ENCODE assay signal across 8 mouse cellular contexts in genomic region chr2:25224766-25225752, GRCm38 (mm10). TPM values are rescaled to one million over a fixed set of nuclear protein-coding genes. Genes with fewer than 3 reads are reported as not detected.
DNase-seq lines count a peak whose midpoint lies in the region; ATAC-seq and TF ChIP-seq lines count a peak whose summit lies in the region.

No protein-coding gene starts in this region.

- peak overlapping the region; percentile 47 for H3K4me2 ChIP-seq in forebrain, embryonic 13.5 days
- H3K4me2 ChIP-seq in heart, postnatal 0 days (ENCODE audit: low read depth, low read length) = peak overlapping the region; percentile 61
- H3K4me2 ChIP-seq in liver, embryonic 14.5 days (ENCODE audit: low read depth) = peak overlapping the region; percentile 77
- peak overlapping the region; percentile 60 for H3K4me2 ChIP-seq in stomach, embryonic 16.5 days (ENCODE audit: low read depth, low read length)

- TF ChIP-seq CTCF in heart, postnatal 0 days (IDR thresholded peaks at IDR 0.05; ENCODE audit: low read depth) = no peak
- no peak; the same call in 1 of the 2 replicates for TF ChIP-seq CTCF in liver, embryonic 14.5 days (IDR thresholded peaks at IDR 0.05; ENCODE audit: low read depth)

- TF ChIP-seq EP300 in heart, postnatal 0 days (IDR thresholded peaks at IDR 0.05; ENCODE audit: low read depth) = peak; percentile 11; the same call in 1 of the 2 replicates
- no peak; the same call in 1 of the 2 replicates for TF ChIP-seq EP300 in liver, embryonic 14.5 days (IDR thresholded peaks at IDR 0.05; ENCODE audit: low read depth)

- H3K4me3 ChIP-seq in forebrain, embryonic 13.5 days = peak overlapping the region; percentile 52
- peak overlapping the region; percentile 78 for H3K4me3 ChIP-seq in heart, postnatal 0 days (ENCODE audit: low read depth, low read length)
- peak overlapping the region; percentile 86 to 96 for H3K4me3 ChIP-seq in liver, embryonic 14.5 days (ENCODE audit: insufficient read depth in 1 of 2, low read depth in 2 of 2, low read length in 2 of 2)
- H3K4me3 ChIP-seq in stomach, embryonic 16.5 days (replicated peaks; ENCODE audit: low read length) = peak overlapping the region; percentile 63

- 2% methylated on average over 39 of the region's 41 CpGs for whole genome bisulfite sequencing in forebrain, embryonic 13.5 days
- 2% methylated on average over 41 of the region's 41 CpGs for WGBS in heart, postnatal 0 days
- 2% methylated on average over 41 of the region's 41 CpGs for WGBS in liver, embryonic 14.5 days (ENCODE audit: insufficient replicate concordance)
- 2% methylated on average over 41 of the region's 41 CpGs for WGBS in stomach, embryonic 16.5 days

- peaks cover 13% of the 10 kb centered on the region for H3K36me3 ChIP-seq in forebrain, embryonic 13.5 days (ENCODE audit: poor library complexity, severe bottlenecking)
- peaks cover 11% of the 10 kb centered on the region for H3K36me3 ChIP-seq in heart, postnatal 0 days (replicated peaks; ENCODE audit: control insufficient read depth, insufficient read depth, low read length)
- peaks cover 24% of the 10 kb centered on the region for H3K36me3 ChIP-seq in liver, embryonic 14.5 days (replicated peaks; ENCODE audit: control insufficient read depth, insufficient read depth, low read depth)
- 0 out of 2 replicates have a peak, but pooled peaks cover 5% of the 10 kb centered on the region for H3K36me3 ChIP-seq in stomach, embryonic 16.5 days (ENCODE audit: control insufficient read depth, insufficient read depth, low read length)

- peak overlapping the region; percentile 98 for H3K27ac ChIP-seq in forebrain, embryonic 13.5 days
- H3K27ac ChIP-seq in heart, postnatal 0 days (ENCODE audit: low read depth) = peak overlapping the region; percentile 95
- H3K27ac ChIP-seq in liver, embryonic 14.5 days = peak overlapping the region; percentile 91
- peak overlapping the region; percentile 99 for H3K27ac ChIP-seq in stomach, embryonic 16.5 days (ENCODE audit: low read length)

- H3K27me3 ChIP-seq in forebrain, embryonic 13.5 days = 0 out of 2 replicates have a peak, but pooled peaks cover 7% of the 10 kb centered on the region
- no peaks in the 10 kb centered on the region for H3K27me3 ChIP-seq in heart, postnatal 0 days (ENCODE audit: control insufficient read depth, insufficient read depth, low read length)
- no peaks in the 10 kb centered on the region for H3K27me3 ChIP-seq in liver, embryonic 14.5 days (ENCODE audit: control insufficient read depth, insufficient read depth, low read length)
- no peaks in the 10 kb centered on the region for H3K27me3 ChIP-seq in stomach, embryonic 16.5 days (ENCODE audit: control insufficient read depth, insufficient read depth, low read length)

- peak overlapping the region; percentile 70 for H3K9ac ChIP-seq in forebrain, embryonic 13.5 days
- peak overlapping the region; percentile 63 for H3K9ac ChIP-seq in heart, postnatal 0 days (replicated peaks; ENCODE audit: low read depth, low read length)
- peak overlapping the region; percentile 84 for H3K9ac ChIP-seq in liver, embryonic 14.5 days (replicated peaks)
- peak overlapping the region; percentile 75 for H3K9ac ChIP-seq in stomach, embryonic 16.5 days (ENCODE audit: low read length)

- H3K4me1 ChIP-seq in forebrain, embryonic 13.5 days = peaks cover 32% of the 10 kb centered on the region
- peaks cover 22% of the 10 kb centered on the region for H3K4me1 ChIP-seq in heart, postnatal 0 days (ENCODE audit: control insufficient read depth, insufficient read depth)
- peaks cover 5 to 13% of the 10 kb centered on the region in 2 experiments for H3K4me1 ChIP-seq in liver, embryonic 14.5 days (replicated peaks; ENCODE audit: control insufficient read depth in 2 of 2, insufficient read depth in 2 of 2, low read length in 1 of 2)
- H3K4me1 ChIP-seq in stomach, embryonic 16.5 days (ENCODE audit: control insufficient read depth, insufficient read depth, low read length) = peaks cover 22% of the 10 kb centered on the region

- ATAC-seq in forebrain, embryonic 13.5 days = peak; percentile 98
- peak; percentile 90 for ATAC-seq in heart, postnatal 0 days (ENCODE audit: insufficient read depth, low read depth)
- peak; percentile 87 for ATAC-seq in liver, embryonic 14.5 days (ENCODE audit: insufficient read depth)
- ATAC-seq in stomach, embryonic 16.5 days (ENCODE audit: insufficient read depth, low FRiP score) = peak; percentile 95

- DNase-seq in ES-CJ7 (ENCODE audit: low read depth, low spot score) = peak; percentile 100
- DNase-seq in cerebellum, adult 11 months = peak; percentile 99
- peak; percentile 100 for DNase-seq in heart, postnatal 0 days (ENCODE audit: low spot score)
- peak; percentile 96 to 100 for DNase-seq in kidney, postnatal 36 days
- DNase-seq in liver, embryonic 14.5 days (ENCODE audit: low read depth in 3 of 3, low spot score in 3 of 3) = peak; percentile 99 to 100 (median 99)
- DNase-seq in neural tube, embryonic 10.5 days (ENCODE audit: extremely low spot score, low spot score) = peak; percentile 96

- H3K9me3 ChIP-seq in forebrain, embryonic 13.5 days (replicated peaks) = no peaks in the 10 kb centered on the region
- H3K9me3 ChIP-seq in heart, postnatal 0 days (replicated peaks; ENCODE audit: control insufficient read depth, low read length) = no peaks in the 10 kb centered on the region
- H3K9me3 ChIP-seq in liver, embryonic 14.5 days (ENCODE audit: control insufficient read depth, low read length) = no peaks in the 10 kb centered on the region
- no peaks in the 10 kb centered on the region for H3K9me3 ChIP-seq in stomach, embryonic 16.5 days (replicated peaks; ENCODE audit: control insufficient read depth, low read length)

RNA-seq across cellular contexts. Expression of gene Tubb4b, which starts 0.6 kb away (rescaled TPM):
- polyA plus RNA-seq in forebrain, embryonic 13.5 days (2015; fragmentation: Nextera tagmentation; extraction: Ambion mirVana) = 448 and 518 TPM in 2 replicates
- 665 and 888 TPM in 2 replicates for total RNA-seq in heart, postnatal 0 days (2014; rRNA removed; ENCODE audit: low replicate concordance)
- polyA plus RNA-seq in heart, postnatal 0 days (2015; fragmentation: Nextera tagmentation; extraction: Ambion mirVana) = 217 and 244 TPM in 2 replicates
- polyA plus RNA-seq in liver, embryonic 14.5 days (2012; rRNA removed) = 571 and 676 TPM in 2 replicates
- polyA plus RNA-seq in liver, embryonic 14.5 days (2014; fragmentation: Nextera tagmentation; extraction: Ambion mirVana) = 561 and 604 TPM in 2 replicates
- 631 and 720 TPM in 2 replicates for polyA plus RNA-seq in stomach, embryonic 16.5 days (2015; fragmentation: Nextera tagmentation; extraction: Ambion mirVana)

RNA-seq across cellular contexts. Expression of gene Fam166a, which starts 6.5 kb away (rescaled TPM):
- polyA plus RNA-seq in forebrain, embryonic 13.5 days (2015; fragmentation: Nextera tagmentation; extraction: Ambion mirVana) = 0.21 TPM in 1 of 2 replicates, not detected in the other
- not detected in 2 replicates for total RNA-seq in heart, postnatal 0 days (2014; rRNA removed; ENCODE audit: low replicate concordance)
- 0.33 TPM in 1 of 2 replicates, not detected in the other for polyA plus RNA-seq in heart, postnatal 0 days (2015; fragmentation: Nextera tagmentation; extraction: Ambion mirVana)
- polyA plus RNA-seq in liver, embryonic 14.5 days (2012; rRNA removed) = 0.04 TPM in 1 of 2 replicates, not detected in the other
- polyA plus RNA-seq in liver, embryonic 14.5 days (2014; fragmentation: Nextera tagmentation; extraction: Ambion mirVana) = 0.96 TPM in 1 of 2 replicates, not detected in the other
- polyA plus RNA-seq in stomach, embryonic 16.5 days (2015; fragmentation: Nextera tagmentation; extraction: Ambion mirVana) = not detected in 2 replicates

RNA-seq across cellular contexts. Expression of gene Slc34a3, which starts 9.1 kb away (rescaled TPM):
- not detected in 2 replicates for polyA plus RNA-seq in forebrain, embryonic 13.5 days (2015; fragmentation: Nextera tagmentation; extraction: Ambion mirVana)
- total RNA-seq in heart, postnatal 0 days (2014; rRNA removed; ENCODE audit: low replicate concordance) = not detected in 2 replicates
- polyA plus RNA-seq in heart, postnatal 0 days (2015; fragmentation: Nextera tagmentation; extraction: Ambion mirVana) = not detected in 2 replicates
- 0.01 and 0.05 TPM in 2 replicates for polyA plus RNA-seq in liver, embryonic 14.5 days (2012; rRNA removed)
- polyA plus RNA-seq in liver, embryonic 14.5 days (2014; fragmentation: Nextera tagmentation; extraction: Ambion mirVana) = not detected in 2 replicates
- polyA plus RNA-seq in stomach, embryonic 16.5 days (2015; fragmentation: Nextera tagmentation; extraction: Ambion mirVana) = 0.71 and 1.1 TPM in 2 replicates

RNA-seq across cellular contexts. Expression of gene Stpg3, which starts 10.6 kb away (rescaled TPM):
- polyA plus RNA-seq in forebrain, embryonic 13.5 days (2015; fragmentation: Nextera tagmentation; extraction: Ambion mirVana) = not detected in 2 replicates
- total RNA-seq in heart, postnatal 0 days (2014; rRNA removed; ENCODE audit: low replicate concordance) = not detected in 2 replicates
- not detected in 2 replicates for polyA plus RNA-seq in heart, postnatal 0 days (2015; fragmentation: Nextera tagmentation; extraction: Ambion mirVana)
- not detected in 2 replicates for polyA plus RNA-seq in liver, embryonic 14.5 days (2012; rRNA removed)
- not detected in 2 replicates for polyA plus RNA-seq in liver, embryonic 14.5 days (2014; fragmentation: Nextera tagmentation; extraction: Ambion mirVana)
- 0.06 TPM in 1 of 2 replicates, not detected in the other for polyA plus RNA-seq in stomach, embryonic 16.5 days (2015; fragmentation: Nextera tagmentation; extraction: Ambion mirVana)

RNA-seq across cellular contexts. Expression of gene Rnf224, which starts 11.5 kb away (rescaled TPM):
- not detected in 2 replicates for polyA plus RNA-seq in forebrain, embryonic 13.5 days (2015; fragmentation: Nextera tagmentation; extraction: Ambion mirVana)
- total RNA-seq in heart, postnatal 0 days (2014; rRNA removed; ENCODE audit: low replicate concordance) = not detected in 2 replicates
- polyA plus RNA-seq in heart, postnatal 0 days (2015; fragmentation: Nextera tagmentation; extraction: Ambion mirVana) = not detected in 2 replicates
- not detected in 2 replicates for polyA plus RNA-seq in liver, embryonic 14.5 days (2012; rRNA removed)
- not detected in 2 replicates for polyA plus RNA-seq in liver, embryonic 14.5 days (2014; fragmentation: Nextera tagmentation; extraction: Ambion mirVana)
- polyA plus RNA-seq in stomach, embryonic 16.5 days (2015; fragmentation: Nextera tagmentation; extraction: Ambion mirVana) = 0.23 and 0.64 TPM in 2 replicates

Comparison
In these comparisons a context has a peak if more than half of its experiments do, and no peak if none do; other contexts are left out.
1. Peak in every context shown above with its lines: DNase-seq, ATAC-seq, H3K4me3 ChIP-seq and H3K27ac ChIP-seq.